Mouse (Mus musculus): ENCODE measurements around the gene Tapbpl. TPM values are rescaled to one million over a fixed set of nuclear protein-coding genes. Genes with fewer than 3 reads are reported as not detected.

The Tapbpl gene
- polyA plus RNA-seq, 1 experiment from 2014 or later = 9.1 TPM

GRCm38 (mm10) chr6:125179601-125180000 is 52.1 kb downstream of the Tapbpl start:
- Histone ChIP-seq H3K4me3 (ENCODE audit: low read length) (no peak overlapping the region), H3K27ac (ENCODE audit: low read length) (no peak overlapping the region), H3K36me3 (ENCODE audit: control insufficient read depth, insufficient read depth) (peaks cover 91% of the 10 kb centered on the region), H3K9ac (ENCODE audit: low read length) (no peak overlapping the region), H3K4me2 (ENCODE audit: low read depth, low read length) (no peak overlapping the region), H3K27me3 (ENCODE audit: control insufficient read depth, insufficient read depth, low read length) (no peaks in the 10 kb centered on the region), H3K4me1 (ENCODE audit: control insufficient read depth, insufficient read depth, low read length) (no peaks in the 10 kb centered on the region), H3K9me3 (replicated peaks; ENCODE audit: control insufficient read depth, low read length) (no peaks in the 10 kb centered on the region)
- no peak for ATAC-seq (replicated peaks; ENCODE audit: extremely low read depth, insufficient read depth, low FRiP score)
- whole genome bisulfite sequencing = 90% methylated on average over 7 of the region's 7 CpGs

DNA sequence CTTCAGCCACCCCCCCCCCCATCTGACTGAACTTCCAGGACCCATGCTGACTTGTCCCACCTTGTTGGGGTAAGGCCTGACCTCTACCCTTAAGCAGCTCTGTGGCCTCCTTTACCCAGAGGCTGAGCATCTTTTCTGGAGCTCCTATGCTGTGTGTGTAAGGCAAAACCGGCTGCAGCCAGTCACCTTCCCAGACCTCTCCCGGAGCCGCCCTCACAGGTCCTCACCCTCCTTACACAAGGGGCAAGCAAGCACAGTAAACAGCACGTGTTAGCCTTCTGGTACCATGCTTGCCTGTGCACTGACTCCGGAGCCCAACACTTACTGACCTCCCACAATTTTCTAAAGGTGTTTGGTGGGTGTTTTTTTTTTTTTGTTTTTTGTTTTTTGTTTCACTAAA is 56.2 kb downstream of the Tapbpl start:
- Histone ChIP-seq H3K36me3 (ENCODE audit: control insufficient read depth, insufficient read depth) (peaks cover 92% of the 10 kb centered on the region), H3K9me3 (replicated peaks; ENCODE audit: control insufficient read depth, low read length) (no peaks in the 10 kb centered on the region), H3K4me1 (ENCODE audit: control insufficient read depth, insufficient read depth, low read length) (peaks cover 3% of the 10 kb centered on the region; the same call in 1 of the 2 replicates), H3K27ac (ENCODE audit: low read length) (no peak overlapping the region), H3K4me2 (ENCODE audit: low read depth, low read length) (no peak overlapping the region), H3K9ac (ENCODE audit: low read length) (no peak overlapping the region), H3K27me3 (ENCODE audit: control insufficient read depth, insufficient read depth, low read length) (no peaks in the 10 kb centered on the region), H3K4me3 (ENCODE audit: low read length) (no peak overlapping the region)
- WGBS = 92% methylated on average over 5 of the region's 5 CpGs
- no peak for ATAC-seq (replicated peaks; ENCODE audit: extremely low read depth, insufficient read depth, low FRiP score)

Small RNA genes within 50 kb of the gene (microRNA-seq; reads per million reads assigned to microRNA genes)
- gene Mir3098 (0.98 reads per million), gene Mir8113 (not detected)

Other genes with a start within 250 kb of the Tapbpl start
- gene Pianp, start 235.2 kb downstream of the Tapbpl start, polyA plus RNA-seq (2015; fragmentation: Nextera tagmentation; extraction: Ambion mirVana) = 0.54 and 0.70 TPM in 2 replicates
- gene Zfp384, start 222.7 kb downstream of the Tapbpl start, polyA plus RNA-seq (2015; fragmentation: Nextera tagmentation; extraction: Ambion mirVana) = 8.7 and 9.6 TPM in 2 replicates
- 77.5 and 89.0 TPM in 2 replicates for gene Ing4, start 192.1 kb downstream of the Tapbpl start, polyA plus RNA-seq (2015; fragmentation: Nextera tagmentation; extraction: Ambion mirVana)
- 8.0 TPM in 2 replicates for gene Acrbp, start 182.2 kb downstream of the Tapbpl start, polyA plus RNA-seq (2015; fragmentation: Nextera tagmentation; extraction: Ambion mirVana)
- 0.55 and 1.6 TPM in 2 replicates for gene Lpar5, start 163.9 kb downstream of the Tapbpl start, polyA plus RNA-seq (2015; fragmentation: Nextera tagmentation; extraction: Ambion mirVana)
- 50.6 and 63.0 TPM in 2 replicates for gene Chd4, start 135.9 kb downstream of the Tapbpl start, polyA plus RNA-seq (2015; fragmentation: Nextera tagmentation; extraction: Ambion mirVana)
- 45.0 and 45.8 TPM in 2 replicates for gene Nop2, start 100.0 kb downstream of the Tapbpl start, polyA plus RNA-seq (2015; fragmentation: Nextera tagmentation; extraction: Ambion mirVana)
- gene Iffo1, start 86.6 kb downstream of the Tapbpl start, polyA plus RNA-seq (2015; fragmentation: Nextera tagmentation; extraction: Ambion mirVana) = 11.7 and 13.2 TPM in 2 replicates
- gene Gapdh, start 65.4 kb downstream of the Tapbpl start, polyA plus RNA-seq (2015; fragmentation: Nextera tagmentation; extraction: Ambion mirVana) = 3,677 and 4,254 TPM in 2 replicates
- gene Ncapd2, start 40.2 kb downstream of the Tapbpl start, polyA plus RNA-seq (2015; fragmentation: Nextera tagmentation; extraction: Ambion mirVana) = 97.4 and 99.3 TPM in 2 replicates
- 270 and 281 TPM in 2 replicates for gene Mrpl51, start 40.1 kb downstream of the Tapbpl start, polyA plus RNA-seq (2015; fragmentation: Nextera tagmentation; extraction: Ambion mirVana)
- 7.0 and 8.4 TPM in 2 replicates for gene Vamp1, start 16.3 kb downstream of the Tapbpl start, polyA plus RNA-seq (2015; fragmentation: Nextera tagmentation; extraction: Ambion mirVana)
- gene Cd27, start 5.2 kb upstream of the Tapbpl start, polyA plus RNA-seq (2015; fragmentation: Nextera tagmentation; extraction: Ambion mirVana) = 7.9 and 18.5 TPM in 2 replicates
- gene Tuba3a, start 54.2 kb upstream of the Tapbpl start, polyA plus RNA-seq (2015; fragmentation: Nextera tagmentation; extraction: Ambion mirVana) = not detected in 2 replicates
- 43.0 and 51.4 TPM in 2 replicates for gene Ltbr, start 82.0 kb upstream of the Tapbpl start, polyA plus RNA-seq (2015; fragmentation: Nextera tagmentation; extraction: Ambion mirVana)
- gene Scnn1a, start 88.8 kb upstream of the Tapbpl start, polyA plus RNA-seq (2015; fragmentation: Nextera tagmentation; extraction: Ambion mirVana) = 2.6 and 2.9 TPM in 2 replicates
- 54.2 and 54.8 TPM in 2 replicates for gene Tnfrsf1a, start 117.5 kb upstream of the Tapbpl start, polyA plus RNA-seq (2015; fragmentation: Nextera tagmentation; extraction: Ambion mirVana)
- gene Plekhg6, start 148.9 kb upstream of the Tapbpl start, polyA plus RNA-seq (2015; fragmentation: Nextera tagmentation; extraction: Ambion mirVana) = 0.25 and 0.41 TPM in 2 replicates